Mouse (Mus musculus) liver, embryonic 14.5 days (tissue): Measurements from ENCODE around the gene Dennd2a.

Experiments used
- CTCF ChIP-seq: IDR thresholded peaks from 2 replicates; pipeline ENCODE4 v1.5.1; 2016; ENCODE audit warnings: antibody characterized with exemption, low read depth, control low read depth
- EP300 ChIP-seq: IDR thresholded peaks from 2 replicates; pipeline ENCODE4 v1.6.1; 2016; ENCODE audit warnings: antibody characterized with exemption, low read depth

DNA sequence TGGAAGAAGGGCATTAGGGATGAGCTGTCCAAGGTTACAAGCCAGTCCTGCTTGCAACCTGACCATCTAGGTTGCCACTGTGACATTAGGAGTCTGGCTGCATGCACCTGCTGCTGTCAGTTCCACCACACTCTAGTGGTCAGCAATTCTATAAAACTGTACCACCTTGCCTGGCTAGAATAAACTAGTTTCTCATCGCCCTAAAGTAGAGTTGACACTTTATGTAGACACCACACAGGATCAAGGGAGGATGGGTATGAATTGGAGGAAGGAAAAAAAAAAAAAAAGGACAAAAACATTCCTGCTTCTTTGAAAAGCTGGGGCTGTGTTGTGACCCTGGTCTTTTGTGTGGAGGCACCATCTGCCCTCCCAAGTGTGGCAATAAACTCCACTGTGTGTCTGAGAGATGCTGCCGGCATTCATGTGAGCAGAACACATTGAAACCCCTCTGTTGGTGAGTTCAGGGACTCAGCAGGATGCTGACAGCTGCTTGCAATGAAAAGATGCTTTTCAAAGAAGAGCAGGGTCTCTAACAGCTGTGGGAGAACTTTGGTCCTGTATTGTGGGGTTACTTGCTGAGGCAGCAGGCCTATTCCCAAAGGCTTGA lies 122.7 kb downstream of the Dennd2a start:
- TF ChIP-seq CTCF (no peak), EP300 (no peak)
